Mouse (Mus musculus): ENCODE results near the gene Fam189a1.

Fam189a1 gene

DNA sequence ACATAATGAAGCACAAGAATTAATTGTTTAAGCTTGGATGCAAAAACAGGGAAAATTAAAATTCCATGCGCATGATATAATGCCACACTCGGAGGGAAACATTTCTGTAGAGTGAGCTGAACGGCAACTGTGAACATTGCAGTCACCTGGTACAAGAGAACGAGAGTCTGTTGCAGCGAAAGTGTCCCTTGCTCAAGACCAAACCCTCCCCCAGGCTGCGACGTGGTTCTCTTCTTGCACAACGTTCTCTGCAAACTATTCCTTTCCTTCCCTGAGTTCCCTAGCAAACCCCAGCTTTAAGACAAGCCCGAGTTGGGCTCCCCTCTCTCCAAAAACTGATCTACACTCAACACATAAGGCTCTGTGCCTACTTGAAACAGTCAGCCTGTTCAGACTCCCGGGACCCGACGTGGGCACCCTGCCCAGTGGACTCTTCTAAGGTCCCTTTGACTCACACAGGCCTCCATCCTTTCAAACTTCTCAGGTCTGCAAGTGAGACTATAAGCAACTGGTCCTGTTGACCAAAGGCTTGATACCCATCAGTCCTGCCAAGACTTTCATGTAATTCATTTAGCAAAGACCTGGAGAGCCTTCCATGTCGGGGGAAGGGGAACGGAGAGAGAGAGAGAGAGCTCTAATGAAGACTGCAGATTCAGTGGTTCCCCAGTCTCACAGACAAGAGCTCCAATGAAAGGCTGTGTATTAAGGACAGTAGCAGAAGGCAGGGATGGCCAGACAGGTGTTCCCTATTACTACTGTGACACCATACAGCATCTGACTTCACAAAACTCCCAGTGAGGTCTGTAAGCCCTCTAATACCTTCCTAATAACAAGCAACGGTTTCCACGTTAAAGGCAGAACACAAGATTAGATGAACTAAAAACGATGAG, 51.9 kb downstream of the Fam189a1 start:
- no peak for DNase-seq

DNA sequence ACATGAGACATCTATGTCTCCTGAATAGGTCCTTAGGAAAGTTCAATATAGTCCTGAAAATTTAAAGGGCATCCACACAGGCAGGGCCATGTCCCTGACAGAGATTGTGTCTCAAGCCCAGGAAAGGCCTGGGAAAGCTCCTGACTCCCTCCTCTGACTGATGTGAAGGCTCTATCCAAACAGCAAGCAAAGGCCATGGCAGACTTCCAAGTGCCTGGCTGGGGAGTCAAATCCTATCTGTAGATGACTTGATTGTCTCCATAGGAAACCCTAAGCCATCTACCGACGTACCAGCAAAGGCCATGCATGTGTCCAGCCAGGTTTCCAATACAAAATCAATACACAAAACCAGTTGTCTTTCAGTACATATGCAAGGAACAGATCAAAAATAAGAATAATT, 54.7 kb downstream of the Fam189a1 start:
- no peak for DNase-seq

DNA sequence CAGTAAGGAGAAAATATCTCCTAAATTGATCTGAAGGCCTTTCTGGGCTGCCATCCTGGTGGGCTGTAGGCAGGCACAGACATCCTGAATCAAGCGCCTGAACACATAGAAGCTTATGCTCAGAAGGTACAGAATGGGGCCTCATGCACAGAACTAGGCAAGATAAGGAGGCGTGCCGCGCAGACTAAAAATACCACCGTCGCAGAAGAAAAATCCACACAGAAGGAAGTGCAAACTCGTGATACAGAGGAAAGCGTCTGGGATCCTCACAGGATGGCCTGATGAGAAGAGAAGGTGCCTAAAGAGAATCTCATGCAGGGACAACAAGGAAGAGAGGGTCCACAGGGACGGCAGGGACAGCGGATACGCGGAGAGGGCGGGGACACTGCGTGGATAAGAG, 58.7 kb downstream of the Fam189a1 start:
- DNase-seq: no peak

DNA sequence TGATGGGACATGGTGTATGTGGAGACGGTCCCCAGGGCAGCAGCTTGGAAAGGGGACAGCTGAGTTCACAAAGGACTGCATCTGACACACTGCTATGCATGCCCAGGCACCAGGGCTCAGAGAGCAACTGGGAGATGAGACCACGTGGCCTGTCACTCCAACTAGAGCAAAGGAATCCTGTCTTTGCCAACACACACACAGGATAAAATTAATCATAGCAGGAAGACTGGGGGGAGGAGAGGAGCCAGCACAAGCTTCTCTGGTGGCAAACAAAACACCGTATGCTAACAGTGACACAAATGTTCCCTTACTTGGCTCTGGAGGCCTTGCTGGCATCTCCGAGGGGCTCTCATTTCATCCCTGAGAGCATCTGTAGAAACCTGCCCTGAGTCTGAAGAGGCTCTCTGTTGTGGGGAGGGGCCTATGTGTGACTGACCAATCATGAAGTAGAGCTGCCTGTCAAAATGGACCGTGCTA, 60.7 kb downstream of the Fam189a1 start:
- DNase-seq: peak; percentile 8 to 15

DNA sequence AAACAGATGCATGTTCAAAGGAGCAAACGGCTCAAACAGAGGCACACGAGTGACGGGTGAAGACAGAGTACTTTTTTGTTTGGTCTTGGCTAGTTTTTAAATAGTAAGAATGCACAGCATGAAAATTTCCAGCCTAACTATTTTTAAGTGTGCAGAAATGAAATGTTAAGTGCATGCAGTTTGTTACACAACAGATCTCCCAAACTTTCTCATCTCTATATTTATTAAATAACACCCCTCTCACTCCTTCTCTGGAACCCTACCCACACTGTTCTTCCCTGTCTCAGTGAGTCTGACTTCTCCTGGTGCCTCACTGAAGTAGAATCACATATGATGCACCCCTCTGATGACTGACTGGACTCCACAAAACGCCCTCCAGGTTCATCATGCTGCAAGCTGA, 63.1 kb downstream of the Fam189a1 start:
- no peak for DNase-seq

DNA sequence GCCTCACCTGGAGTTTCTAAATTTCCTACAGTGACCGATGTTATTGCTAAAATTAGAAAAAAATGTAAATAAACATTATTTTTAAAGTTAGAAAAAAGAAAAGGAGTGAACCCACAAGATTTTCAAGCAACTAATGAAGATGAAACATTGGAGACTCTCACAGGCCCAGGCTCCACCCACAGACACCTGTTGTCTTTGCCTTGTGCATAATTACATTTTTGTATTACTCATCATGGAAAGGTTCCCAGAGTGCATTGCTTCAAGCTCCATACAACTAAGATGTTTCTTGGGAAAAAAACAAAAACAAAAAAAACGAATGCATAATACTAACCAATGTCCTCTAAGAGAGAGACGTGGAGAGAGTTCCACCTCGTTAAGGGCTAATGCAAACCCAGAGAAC, 64.9 kb downstream of the Fam189a1 start:
- no peak for DNase-seq

DNA sequence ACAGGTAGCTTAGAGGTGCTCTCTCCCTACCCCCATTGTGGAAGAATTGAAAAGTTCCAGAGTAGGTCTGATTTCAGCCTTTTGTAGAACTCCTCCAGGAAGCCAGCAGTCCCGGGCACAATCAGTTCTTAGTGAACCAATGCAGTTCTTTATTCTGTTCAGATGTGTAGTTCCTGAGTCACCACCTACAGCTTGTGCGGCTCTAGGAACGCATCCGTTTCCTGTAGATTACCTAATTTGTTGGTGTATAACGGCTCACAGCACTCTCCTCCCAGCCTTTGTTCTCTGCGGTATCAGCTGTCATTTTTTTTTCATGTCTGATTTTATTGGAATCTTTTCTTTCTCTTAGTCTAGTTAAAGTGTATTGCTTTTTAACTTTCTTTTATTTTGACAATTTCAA, 70.4 kb downstream of the Fam189a1 start:
- DNase-seq: no peak

DNA sequence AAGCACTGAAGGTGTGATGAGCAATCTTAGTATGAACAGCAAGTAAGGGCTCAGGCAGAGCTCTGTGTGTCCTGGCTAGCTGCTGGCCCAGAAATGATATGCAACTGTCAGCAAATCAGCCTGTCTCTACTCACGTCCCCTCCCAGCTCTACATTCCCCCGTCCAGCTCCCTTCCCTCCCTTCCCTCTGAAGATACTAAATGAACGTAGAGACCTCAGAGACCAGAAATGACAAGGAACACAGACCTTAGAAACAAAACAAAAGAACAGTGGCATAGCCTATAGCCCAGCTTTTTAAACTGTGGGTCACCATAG, 73.6 kb downstream of the Fam189a1 start:
- no peak for DNase-seq

DNA sequence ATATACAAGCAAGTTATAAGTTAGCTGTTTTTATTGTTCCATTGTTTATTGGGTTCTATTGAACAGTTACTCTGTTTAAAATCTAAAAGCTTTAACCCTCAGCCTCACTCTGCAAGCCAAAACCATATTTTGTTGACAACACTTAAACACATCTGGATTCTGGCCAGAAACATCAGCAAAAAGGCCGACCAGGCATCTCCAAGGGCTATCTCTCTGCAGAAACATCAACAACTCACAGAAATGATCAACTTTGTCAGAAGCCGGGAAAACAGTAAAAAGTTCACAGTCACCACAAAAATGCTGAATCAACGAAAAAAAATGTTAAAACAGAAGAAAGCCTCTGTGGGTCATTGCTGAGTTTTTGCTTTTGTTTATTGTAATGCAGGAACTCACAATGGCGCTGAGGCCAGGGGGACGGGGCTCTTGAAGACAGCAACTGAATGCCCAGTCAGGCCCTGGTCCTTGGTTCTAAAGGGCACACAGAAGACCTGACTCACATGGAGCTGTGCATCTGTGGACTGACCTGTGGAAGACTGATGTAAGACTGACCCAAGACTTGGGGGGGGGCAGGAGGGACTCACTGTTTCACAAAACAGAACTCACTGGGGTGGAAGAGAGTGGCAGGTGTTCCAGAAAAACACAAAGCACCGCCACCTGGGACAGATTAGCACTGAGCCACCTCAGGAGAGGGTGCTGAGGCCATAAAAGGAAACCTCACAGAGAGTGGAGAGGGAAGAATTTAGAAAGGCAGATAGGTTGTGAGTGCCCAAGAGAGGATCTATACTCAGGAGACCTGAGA, 74.2 kb downstream of the Fam189a1 start:
- DNase-seq: no peak

DNA sequence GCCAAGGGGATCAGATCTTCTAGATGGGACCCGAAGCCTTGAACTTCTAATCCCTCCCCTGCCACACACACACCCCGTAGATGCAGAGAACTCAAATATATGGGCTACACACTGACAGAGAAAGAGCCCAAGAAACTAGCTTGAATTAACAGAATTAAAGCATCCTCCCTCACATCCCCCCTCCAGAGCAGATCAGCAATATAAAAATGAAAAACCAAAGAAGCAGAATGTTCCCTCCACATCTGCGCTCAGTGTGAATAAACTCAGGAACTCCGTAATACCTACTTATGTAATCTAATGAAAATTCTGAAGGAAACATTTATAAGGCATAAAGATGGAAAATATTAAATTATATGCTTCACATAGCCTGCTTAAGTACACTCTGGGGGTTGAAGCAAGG, 80.2 kb downstream of the Fam189a1 start:
- DNase-seq: no peak

DNA sequence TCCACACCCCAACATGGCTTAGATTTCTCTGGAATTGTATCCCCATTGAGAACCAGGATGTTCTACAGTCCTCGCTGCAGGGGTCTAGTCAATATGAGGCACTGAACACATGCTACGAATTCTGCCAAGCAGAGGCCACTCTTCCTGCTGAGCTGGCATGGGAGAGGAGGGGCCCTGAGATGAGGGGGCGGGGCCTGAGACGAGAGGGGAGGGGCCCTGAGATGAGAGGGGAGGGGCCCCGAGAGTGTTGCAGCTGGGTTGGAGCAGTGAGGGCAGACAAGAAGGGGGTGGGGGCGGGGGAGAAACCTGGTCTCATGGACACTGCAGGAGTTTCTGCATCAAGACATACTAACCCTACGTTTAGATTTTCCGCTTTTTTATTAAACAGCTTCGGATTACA, 82.2 kb downstream of the Fam189a1 start:
- DNase-seq: peak; percentile 21 to 44

DNA sequence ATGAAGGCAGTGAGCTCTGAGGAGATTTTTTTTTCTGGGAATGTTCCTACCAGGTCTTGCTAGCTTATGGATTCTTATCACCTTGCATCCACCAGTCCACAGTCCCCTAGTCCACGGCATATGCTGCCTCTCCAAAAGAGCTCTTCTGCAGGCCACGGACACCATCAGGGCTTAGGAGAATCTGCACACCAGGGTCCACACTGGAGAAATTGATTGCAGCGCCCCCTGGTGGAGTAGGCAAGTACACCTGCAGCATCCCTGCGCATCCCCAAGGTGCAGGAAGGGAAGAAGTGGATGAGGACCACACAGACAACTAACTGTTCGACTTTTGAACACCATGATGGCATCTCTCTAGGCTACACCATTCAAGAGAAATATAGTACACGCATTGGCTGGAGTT, 82.8 kb downstream of the Fam189a1 start:
- peak; percentile 76 to 78 for DNase-seq

DNA sequence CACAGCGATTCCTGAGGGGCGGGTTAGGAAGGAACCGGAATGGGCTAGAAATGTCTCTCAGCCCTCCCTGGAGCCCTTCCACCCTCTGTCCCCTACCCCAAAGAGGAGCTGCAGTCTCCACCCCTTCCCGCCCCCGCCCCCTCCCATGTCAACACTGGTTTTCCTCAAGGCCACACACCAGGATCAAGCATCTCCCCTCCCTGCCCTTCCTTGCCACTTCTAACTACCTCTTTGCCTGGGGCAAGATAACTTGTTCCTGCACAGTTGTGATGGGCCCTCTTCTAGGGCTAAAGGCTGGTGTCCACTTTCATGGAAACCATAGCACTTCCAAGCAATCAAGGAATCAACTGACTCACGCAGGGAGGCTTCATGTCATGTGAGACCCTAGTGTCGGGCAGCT, 90.2 kb downstream of the Fam189a1 start:
- no peak for DNase-seq

DNA sequence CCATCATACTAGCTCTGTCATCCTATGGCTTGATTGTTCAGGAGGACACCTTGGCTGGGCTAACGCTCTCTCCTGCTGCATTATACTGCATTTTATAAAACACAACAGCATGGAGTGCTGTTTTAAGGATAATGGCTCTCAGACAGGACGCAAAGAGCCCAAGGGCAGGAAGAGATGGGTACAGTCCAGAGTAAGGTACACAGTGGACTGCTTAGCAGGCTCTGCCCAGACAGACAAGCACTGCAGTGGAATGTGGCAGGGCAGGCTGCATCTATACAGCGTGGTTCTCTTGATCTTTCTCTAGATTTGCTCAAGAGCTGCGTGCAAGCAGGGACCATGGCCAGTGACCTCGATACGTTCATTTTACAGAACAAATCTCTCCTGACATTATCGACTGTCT, 90.9 kb downstream of the Fam189a1 start:
- DNase-seq: no peak

DNA sequence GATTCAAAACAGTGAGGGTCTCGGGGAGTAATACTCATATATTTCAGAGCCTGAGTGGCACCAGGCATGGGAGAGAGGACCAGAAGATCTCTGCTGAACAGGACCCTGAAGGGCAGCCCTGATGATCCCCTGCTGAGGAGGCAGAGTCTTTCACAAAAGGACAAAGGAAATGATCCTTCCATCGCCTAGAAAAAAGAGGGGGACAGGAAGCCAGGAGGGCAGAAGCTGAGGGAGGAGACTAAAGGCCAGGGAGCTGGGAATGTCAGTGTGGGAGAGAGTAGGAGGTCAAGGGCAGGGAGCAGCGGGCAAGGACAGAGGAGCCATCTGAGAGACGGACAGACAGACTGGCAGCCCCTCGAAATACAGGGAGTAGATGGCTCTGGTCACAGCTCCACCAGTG, 91.7 kb downstream of the Fam189a1 start:
- DNase-seq: no peak

DNA sequence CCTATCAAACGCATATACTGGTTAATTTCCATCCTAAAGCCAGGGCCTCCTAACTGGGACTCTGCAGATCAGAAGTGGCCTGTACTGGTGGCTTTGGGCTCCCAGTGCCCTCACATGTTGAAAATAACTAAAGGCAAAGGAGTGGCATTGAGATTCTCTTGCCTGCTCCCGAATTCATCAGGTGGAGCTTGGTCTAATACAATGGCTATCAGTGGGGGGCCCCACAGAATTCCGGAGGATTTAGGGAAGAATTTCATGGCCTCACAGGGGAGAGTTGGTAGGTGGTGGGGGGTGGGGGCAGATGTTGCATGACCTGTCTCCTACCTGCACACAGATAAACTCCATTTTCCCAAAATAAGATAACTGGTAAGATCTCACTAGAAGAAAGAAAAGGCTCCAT, 92.3 kb downstream of the Fam189a1 start:
- DNase-seq: no peak

DNA sequence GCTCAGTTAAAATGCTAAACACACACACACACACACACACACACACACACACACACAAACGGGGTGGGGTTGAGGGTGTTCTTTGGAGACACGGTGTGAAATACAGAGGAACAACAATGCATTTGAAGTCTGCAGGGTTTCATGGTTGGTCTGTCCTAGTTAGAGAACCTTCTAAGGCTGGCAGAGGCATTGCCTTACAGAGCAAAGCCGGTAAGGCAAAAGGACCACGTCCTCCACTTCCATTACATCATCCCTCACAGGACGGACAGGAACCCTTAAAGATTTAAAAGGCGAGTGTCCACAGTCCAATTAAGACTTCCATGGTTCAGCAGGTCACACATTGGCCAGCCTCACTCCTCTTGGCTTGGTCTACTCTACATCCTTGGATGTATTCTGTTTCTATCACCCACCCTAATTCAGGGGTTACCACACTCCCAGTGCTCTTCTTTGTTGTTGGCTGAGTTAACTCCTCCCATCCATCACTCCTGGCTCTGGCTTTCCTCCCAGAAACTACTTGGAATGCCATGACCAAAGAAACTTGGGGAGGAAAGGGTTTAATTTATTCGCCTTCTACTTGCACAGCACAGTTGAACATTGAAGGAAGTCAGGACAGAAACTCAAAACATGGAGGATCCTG, 96.1 kb downstream of the Fam189a1 start:
- DNase-seq: no peak

DNA sequence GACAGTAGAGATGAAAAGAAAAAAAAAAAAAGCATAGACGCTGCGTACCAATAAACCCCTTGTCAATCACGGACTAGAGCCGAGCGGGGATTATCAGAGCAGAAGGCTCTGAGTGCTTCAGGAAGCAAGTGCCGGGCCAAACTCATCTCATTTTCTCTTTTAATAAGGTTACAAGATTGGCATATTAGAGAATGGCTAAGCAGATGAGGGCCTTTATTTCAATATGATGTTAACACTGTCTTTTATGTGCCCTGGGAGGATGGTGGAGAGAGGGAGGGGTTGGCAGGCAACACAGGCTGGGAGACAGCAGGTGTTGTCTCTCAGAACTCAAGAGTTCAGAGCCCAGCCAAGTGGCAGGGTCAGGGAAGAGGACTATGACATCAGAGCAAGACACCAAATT, 99.5 kb downstream of the Fam189a1 start:
- no peak for DNase-seq

DNA sequence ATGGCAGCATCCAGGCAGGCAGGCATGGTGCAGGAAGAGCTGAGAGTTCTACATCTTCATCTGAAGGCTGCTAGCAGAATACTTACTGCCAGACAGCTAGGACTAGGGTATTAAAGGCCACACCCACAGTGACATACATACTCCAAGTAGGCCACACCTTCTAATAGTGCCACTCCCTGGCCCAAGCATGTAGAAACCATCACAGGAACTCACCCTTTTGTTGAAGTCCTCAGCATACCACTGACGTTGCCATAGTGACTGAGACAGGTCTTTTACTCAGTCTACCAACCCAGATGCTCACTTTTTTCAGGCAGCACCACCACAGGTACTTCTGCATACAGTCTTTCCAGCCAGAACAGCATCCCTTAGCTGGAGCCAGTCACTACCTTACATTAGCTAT, 104.4 kb downstream of the Fam189a1 start:
- no peak for DNase-seq

DNA sequence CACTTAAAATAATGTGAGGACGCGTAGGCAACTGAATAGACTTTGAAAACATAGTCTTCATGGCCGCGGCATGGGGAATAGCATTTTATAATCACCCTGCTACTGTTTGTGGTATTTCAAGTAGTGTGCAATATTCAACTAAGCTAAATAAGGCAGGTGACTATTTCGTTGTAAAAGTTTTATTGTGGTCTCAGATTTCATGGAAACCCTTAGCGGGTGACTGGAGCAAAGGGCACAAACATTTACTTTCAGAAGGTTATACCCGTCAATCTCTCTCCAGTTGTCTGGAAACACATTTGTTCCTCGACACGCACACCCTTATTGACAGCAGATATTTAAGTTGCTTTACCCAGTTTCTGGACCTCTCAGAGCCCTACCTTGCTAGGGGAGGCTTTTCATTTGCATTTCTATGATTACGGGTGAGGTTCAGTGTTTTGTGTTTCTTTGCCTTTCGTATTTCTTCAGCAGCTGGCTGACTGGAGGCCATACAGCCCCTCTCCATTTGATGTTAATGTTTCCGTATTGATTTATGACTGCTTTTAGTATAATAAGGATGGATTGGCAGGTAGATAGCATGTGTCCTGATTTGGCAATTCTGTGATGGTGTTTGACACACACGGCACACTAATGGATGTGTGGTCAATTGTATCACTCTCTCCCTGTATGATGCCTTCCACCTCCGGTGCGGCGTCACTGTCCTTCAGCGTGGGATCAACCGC, 107.0 kb downstream of the Fam189a1 start:
- DNase-seq: no peak

DNA sequence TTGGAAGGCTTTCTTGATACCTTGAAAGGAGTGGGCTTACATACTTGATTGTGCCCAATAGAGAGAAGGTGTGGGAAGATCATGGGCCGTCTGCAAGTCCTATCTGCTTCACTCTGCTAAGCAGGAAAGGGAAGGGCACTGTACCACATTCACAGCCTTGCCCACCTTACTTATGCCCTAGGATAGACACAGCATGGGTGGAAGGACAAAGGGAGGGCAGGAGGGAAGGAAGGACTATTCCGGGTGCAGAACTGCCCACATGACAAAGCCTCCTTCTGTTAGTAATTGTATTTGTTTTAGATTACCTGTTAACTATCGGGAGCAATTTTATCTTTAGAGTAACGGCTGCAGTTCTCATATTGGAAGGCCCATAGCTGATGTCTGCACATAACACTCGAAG, 108.7 kb downstream of the Fam189a1 start:
- no peak for DNase-seq

DNA sequence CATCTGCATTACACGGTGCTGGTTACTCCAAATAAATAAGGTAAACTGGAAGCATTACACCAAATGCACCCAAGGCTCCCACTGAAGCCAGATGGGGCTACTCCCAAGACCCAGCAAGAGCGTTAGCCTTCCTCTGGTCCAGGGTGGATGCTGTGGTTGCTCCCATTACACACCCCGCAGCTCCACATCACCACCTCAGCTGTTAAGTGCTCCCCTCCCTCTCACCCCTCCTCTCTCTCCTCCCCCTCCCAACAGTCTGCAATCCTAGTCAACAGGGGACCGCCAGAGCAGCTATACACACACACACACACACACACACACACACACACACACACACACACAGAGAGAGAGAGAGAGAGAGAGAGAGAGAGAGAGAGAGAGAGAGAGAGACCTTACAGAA, 109.7 kb downstream of the Fam189a1 start:
- DNase-seq: no peak

DNA sequence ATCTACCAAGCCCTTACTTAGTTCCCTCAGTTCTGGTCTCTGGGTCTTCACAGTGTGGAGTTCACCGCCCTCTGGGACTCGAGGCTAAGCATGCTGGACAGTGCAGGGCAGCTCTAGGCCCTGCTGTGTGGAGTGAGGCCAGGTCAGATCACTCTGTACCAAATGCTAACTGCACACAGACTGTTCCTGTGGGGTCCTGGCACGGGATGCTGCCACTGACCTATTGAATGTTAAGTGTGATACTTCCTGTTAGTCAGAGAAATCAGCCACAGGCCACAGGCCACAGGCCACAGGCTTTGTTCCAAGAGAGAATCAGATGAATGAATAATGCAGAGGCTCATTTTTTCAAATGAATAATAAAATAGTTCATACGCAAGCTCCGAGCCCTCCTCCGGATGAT, 112.1 kb downstream of the Fam189a1 start:
- DNase-seq: no peak
